29 mouse cellular contexts compared by ENCODE assay signal in genomic region chr5:98965139-98965538, GRCm38 (mm10).
DNase-seq lines count a peak whose midpoint lies in the region; ATAC-seq lines count a peak whose summit lies in the region.
"Had no signal": no experiment of that assay in that cellular context is flagged by ENCODE, and none has a peak within 500 bp of the region (broad histone marks: within the 10 kb centered on the region; RNA-seq: fewer than 3 reads in every experiment).

No protein-coding gene starts in this region.

- H3K4me1 ChIP-seq in forebrain, embryonic 16.5 days (replicated peaks; ENCODE audit: control insufficient read depth, insufficient read depth, low read length) = peaks cover 5% of the 10 kb centered on the region
- peaks cover 27% of the 10 kb centered on the region for H3K4me1 ChIP-seq in forebrain, embryonic 13.5 days
- H3K4me1 ChIP-seq: embryonic facial prominence, embryonic 12.5 days; liver, embryonic 15.5 days had no signal

- no peaks in the 10 kb centered on the region for H3K36me3 ChIP-seq in forebrain, embryonic 16.5 days (ENCODE audit: control insufficient read depth, insufficient read depth)
- H3K36me3 ChIP-seq in forebrain, embryonic 13.5 days (ENCODE audit: poor library complexity, severe bottlenecking) = no peaks in the 10 kb centered on the region
- H3K36me3 ChIP-seq: embryonic facial prominence, embryonic 12.5 days; heart, embryonic 10.5 days; heart, embryonic 15.5 days; hindbrain, embryonic 12.5 days; limb, embryonic 12.5 days; liver, embryonic 15.5 days; lung, embryonic 15.5 days; midbrain, embryonic 12.5 days; neural tube, embryonic 12.5 days had no signal

- peak; percentile 19 to 32 for DNase-seq in left cerebral cortex, postnatal 14 days (ENCODE audit: low spot score in 2 of 2)
- no peak for DNase-seq in left cerebral cortex, postnatal 36 days (ENCODE audit: low spot score in 2 of 2)
- DNase-seq in right cerebral cortex, postnatal 10 days (ENCODE audit: low spot score in 2 of 2) = peak; percentile 39 to 43
- DNase-seq in right cerebral cortex, postnatal 4 days = no peak
- no peak for DNase-seq in heart, postnatal 10 days
- DNase-seq: adrenal gland, postnatal 25 days; cerebellum, adult 8-10 months; cerebellum, postnatal 36 days; gastrocnemius, postnatal 14 days; heart, postnatal 36 days; kidney, adult 9 months; kidney, postnatal 10 days; lung, postnatal 36 days; right cerebral cortex, adult 18-20 months; thymus, postnatal 4 days had no signal

- 0 out of 2 replicates have a peak, but pooled peaks have one; percentile 33 for ATAC-seq in forebrain, embryonic 16.5 days
- no peak for ATAC-seq in forebrain, embryonic 13.5 days
- ATAC-seq: CD4-positive, CD25-positive, alpha-beta regulatory T cell, adult 4 months; intestine, postnatal 0 days had no signal

- H3K4me2 ChIP-seq in forebrain, embryonic 16.5 days (ENCODE audit: low read length) = no peak overlapping the region
- H3K4me2 ChIP-seq in forebrain, embryonic 13.5 days = no peak overlapping the region
- H3K4me2 ChIP-seq: embryonic facial prominence, embryonic 12.5 days; heart, embryonic 15.5 days; hindbrain, embryonic 12.5 days; limb, embryonic 12.5 days; liver, embryonic 15.5 days; lung, embryonic 15.5 days; midbrain, embryonic 12.5 days; neural tube, embryonic 12.5 days had no signal

- H3K9ac ChIP-seq in forebrain, embryonic 16.5 days (replicated peaks; ENCODE audit: low read depth, low read length) = no peak overlapping the region
- no peak overlapping the region for H3K9ac ChIP-seq in forebrain, embryonic 13.5 days
- H3K9ac ChIP-seq: embryonic facial prominence, embryonic 12.5 days; heart, embryonic 15.5 days; hindbrain, embryonic 12.5 days; limb, embryonic 12.5 days; liver, embryonic 15.5 days; lung, embryonic 15.5 days; midbrain, embryonic 12.5 days; neural tube, embryonic 12.5 days had no signal

- H3K27ac ChIP-seq in forebrain, embryonic 16.5 days (ENCODE audit: low read length) = no peak overlapping the region
- no peak overlapping the region for H3K27ac ChIP-seq in forebrain, embryonic 13.5 days
- H3K27ac ChIP-seq: heart, embryonic 10.5 days; heart, embryonic 15.5 days; hindbrain, embryonic 12.5 days; liver, embryonic 15.5 days; lung, embryonic 15.5 days; midbrain, embryonic 12.5 days; neural tube, embryonic 12.5 days had no signal

- H3K9me3 ChIP-seq in forebrain, embryonic 16.5 days (ENCODE audit: control insufficient read depth, low read length) = no peaks in the 10 kb centered on the region
- H3K9me3 ChIP-seq in forebrain, embryonic 13.5 days (replicated peaks) = no peaks in the 10 kb centered on the region
- H3K9me3 ChIP-seq: embryonic facial prominence, embryonic 12.5 days; heart, embryonic 10.5 days; heart, embryonic 15.5 days; hindbrain, embryonic 12.5 days; limb, embryonic 12.5 days; liver, embryonic 15.5 days; lung, embryonic 15.5 days; midbrain, embryonic 12.5 days; neural tube, embryonic 12.5 days had no signal

- WGBS in forebrain, embryonic 16.5 days = 5% methylated on average over 4 of the region's 4 CpGs
- whole genome bisulfite sequencing in forebrain, embryonic 13.5 days = 8% methylated on average over 4 of the region's 4 CpGs

- no peak overlapping the region for H3K4me3 ChIP-seq in forebrain, embryonic 16.5 days (replicated peaks; ENCODE audit: low read length)
- no peak overlapping the region for H3K4me3 ChIP-seq in forebrain, embryonic 13.5 days
- H3K4me3 ChIP-seq: embryonic facial prominence, embryonic 12.5 days; heart, embryonic 10.5 days; heart, embryonic 15.5 days; hindbrain, embryonic 12.5 days; limb, embryonic 12.5 days; liver, embryonic 15.5 days; lung, embryonic 15.5 days; midbrain, embryonic 12.5 days; myocyte; neural tube, embryonic 12.5 days had no signal

- intact Hi-C loops in left cerebral cortex, postnatal 14 days (cut with DNase I) = no loop called here
- intact Hi-C loops in left cerebral cortex, postnatal 36 days (cut with DNase I) = no loop called here
- intact Hi-C loops in heart, postnatal 10 days (cut with DNase I) = no loop called here

- no peaks in the 10 kb centered on the region for H3K27me3 ChIP-seq in forebrain, embryonic 16.5 days (replicated peaks; ENCODE audit: control insufficient read depth, insufficient read depth, low read length)
- no peaks in the 10 kb centered on the region for H3K27me3 ChIP-seq in forebrain, embryonic 13.5 days
- H3K27me3 ChIP-seq: embryonic facial prominence, embryonic 12.5 days; heart, embryonic 15.5 days; hindbrain, embryonic 12.5 days; limb, embryonic 12.5 days; liver, embryonic 15.5 days; lung, embryonic 15.5 days; midbrain, embryonic 12.5 days; neural tube, embryonic 12.5 days had no signal

Comparison
In these comparisons a context has a peak if more than half of its experiments do, and no peak if none do; other contexts are left out.
1. DNase-seq: peak in left cerebral cortex, postnatal 14 days (2 of 2) and right cerebral cortex, postnatal 10 days (2 of 2); none in left cerebral cortex, postnatal 36 days (0 of 2), right cerebral cortex, postnatal 4 days (single experiment) and heart, postnatal 10 days (0 of 2).